Mouse (Mus musculus): ENCODE results near the gene Trim63. TPM values are rescaled to one million over a fixed set of nuclear protein-coding genes. Genes with fewer than 3 reads are reported as not detected.
A peak's percentile ranks its signal among the peaks of the same experiment; 100 is the strongest.
"Not testable (repeated sequence)": the region's sequence is repeated elsewhere in the genome, so short reads cannot be mapped to it uniquely, and the experiment has no call there.

The Trim63 gene
- polyA plus RNA-seq (2015; fragmentation: Nextera tagmentation; extraction: Ambion mirVana), result 0.25 and 0.28 TPM in 2 replicates

- no peaks in the 10 kb centered on the region; the same call in 1 of the 2 replicates for H3K9me3 ChIP-seq (replicated peaks; ENCODE audit: control insufficient read depth, low read length)
- 33% methylated on average over 11 of the region's 11 CpGs for WGBS (ENCODE audit: insufficient replicate concordance)
- no peak within 1 kb of the TSS for H3K27ac ChIP-seq (ENCODE audit: low read length)
These were observed at the start of gene Trim63 for GRCm38 (mm10) chr4:134314876-134315275. Gene Trim63, plus strand, starts transcription at chr4:134315120.

GRCm38 (mm10) chr4:134265860-134266585, 48.9 kb upstream of the Trim63 start:
- WGBS (ENCODE audit: insufficient replicate concordance), result 51% methylated on average over 9 of the region's 9 CpGs
- no peak overlapping the region for H3K4me3 ChIP-seq (ENCODE audit: low read depth, low read length)
- no peaks in the 10 kb centered on the region for H3K27me3 ChIP-seq (ENCODE audit: control insufficient read depth, insufficient read depth, low read depth, low read length)
- no peaks in the 10 kb centered on the region for H3K36me3 ChIP-seq (ENCODE audit: control insufficient read depth, insufficient read depth)
- no peak overlapping the region for H3K27ac ChIP-seq (ENCODE audit: low read length)
- no peak overlapping the region for H3K9ac ChIP-seq (ENCODE audit: low read depth, low read length)
- H3K4me2 ChIP-seq (ENCODE audit: low read depth, low read length), result no peak overlapping the region
- no peak for ATAC-seq (ENCODE audit: low read depth)
- H3K4me1 ChIP-seq (ENCODE audit: control insufficient read depth, low read depth, low read length), result no peaks in the 10 kb centered on the region
- H3K9me3 ChIP-seq (replicated peaks; ENCODE audit: control insufficient read depth, low read length), result no peaks in the 10 kb centered on the region; the same call in 1 of the 2 replicates

More at GRCm38 (mm10) chr4:134314876-134315275, at the start of gene Trim63:
- Histone ChIP-seq H3K4me1 (ENCODE audit: control insufficient read depth, low read depth, low read length) (no peaks in the 10 kb centered on the region), H3K4me2 (ENCODE audit: low read depth, low read length) (no peak within 1 kb of the TSS), H3K4me3 (ENCODE audit: low read depth, low read length) (no peak within 1 kb of the TSS), H3K27me3 (ENCODE audit: control insufficient read depth, insufficient read depth, low read depth, low read length) (no peaks in the 10 kb centered on the region), H3K9ac (ENCODE audit: low read depth, low read length) (no peak within 1 kb of the TSS), H3K36me3 (ENCODE audit: control insufficient read depth, insufficient read depth) (no peaks in the 10 kb centered on the region)
- ATAC-seq (ENCODE audit: low read depth), result no peak

GRCm38 (mm10) chr4:134268102-134268655, 46.7 kb upstream of the Trim63 start:
- 66% methylated on average over 19 of the region's 19 CpGs for WGBS (ENCODE audit: insufficient replicate concordance)
- no peak for ATAC-seq (ENCODE audit: low read depth)
- H3K9me3 ChIP-seq (replicated peaks; ENCODE audit: control insufficient read depth, low read length), result no peaks in the 10 kb centered on the region; the same call in 1 of the 2 replicates

GRCm38 (mm10) chr4:134269622-134270021, 45.3 kb upstream of the Trim63 start:
- not testable (repeated sequence) for H3K27me3 ChIP-seq (ENCODE audit: control insufficient read depth, insufficient read depth, low read depth, low read length); H3K9ac ChIP-seq (ENCODE audit: low read depth, low read length); H3K4me3 ChIP-seq (ENCODE audit: low read depth, low read length); ATAC-seq (ENCODE audit: low read depth); H3K27ac ChIP-seq (ENCODE audit: low read length); H3K4me2 ChIP-seq (ENCODE audit: low read depth, low read length); H3K9me3 ChIP-seq (replicated peaks; ENCODE audit: control insufficient read depth, low read length); H3K36me3 ChIP-seq (ENCODE audit: control insufficient read depth, insufficient read depth)
- H3K4me1 ChIP-seq (ENCODE audit: control insufficient read depth, low read depth, low read length), result peaks cover 20% of the 10 kb centered on the region

More at GRCm38 (mm10) chr4:134268102-134268655, 46.7 kb upstream of the Trim63 start:
- H3K9ac ChIP-seq (ENCODE audit: low read depth, low read length), result no peak overlapping the region
- H3K4me1 ChIP-seq (ENCODE audit: control insufficient read depth, low read depth, low read length), result peaks cover 10% of the 10 kb centered on the region
- no peak overlapping the region for H3K4me3 ChIP-seq (ENCODE audit: low read depth, low read length)
- H3K27me3 ChIP-seq (ENCODE audit: control insufficient read depth, insufficient read depth, low read depth, low read length), result no peaks in the 10 kb centered on the region
- H3K27ac ChIP-seq (ENCODE audit: low read length), result no peak overlapping the region
- H3K4me2 ChIP-seq (ENCODE audit: low read depth, low read length), result no peak overlapping the region
- H3K36me3 ChIP-seq (ENCODE audit: control insufficient read depth, insufficient read depth), result no peaks in the 10 kb centered on the region

- peaks cover 20% of the 10 kb centered on the region for H3K4me1 ChIP-seq (ENCODE audit: control insufficient read depth, low read depth, low read length)
- no peak overlapping the region for H3K27ac ChIP-seq (ENCODE audit: low read length)
- ATAC-seq (ENCODE audit: low read depth), result no peak
- WGBS (ENCODE audit: insufficient replicate concordance), result 63% methylated on average over 7 of the region's 7 CpGs
- H3K9me3 ChIP-seq (replicated peaks; ENCODE audit: control insufficient read depth, low read length), result no peaks in the 10 kb centered on the region
- H3K27me3 ChIP-seq (ENCODE audit: control insufficient read depth, insufficient read depth, low read depth, low read length), result no peaks in the 10 kb centered on the region
- peaks cover 8% of the 10 kb centered on the region for H3K36me3 ChIP-seq (ENCODE audit: control insufficient read depth, insufficient read depth)
- no peak overlapping the region for H3K4me3 ChIP-seq (ENCODE audit: low read depth, low read length)
- no peak overlapping the region for H3K9ac ChIP-seq (ENCODE audit: low read depth, low read length)
- H3K4me2 ChIP-seq (ENCODE audit: low read depth, low read length), result no peak overlapping the region
These were observed 42.9 kb upstream of the Trim63 start for GRCm38 (mm10) chr4:134271979-134272378.

- Histone ChIP-seq H3K9me3 (replicated peaks; ENCODE audit: control insufficient read depth, low read length) (no peaks in the 10 kb centered on the region), H3K27me3 (ENCODE audit: control insufficient read depth, insufficient read depth, low read depth, low read length) (no peaks in the 10 kb centered on the region), H3K4me2 (ENCODE audit: low read depth, low read length) (peak overlapping the region; percentile 70), H3K4me3 (ENCODE audit: low read depth, low read length) (peak overlapping the region; percentile 44), H3K9ac (ENCODE audit: low read depth, low read length) (peak overlapping the region; percentile 54), H3K4me1 (ENCODE audit: control insufficient read depth, low read depth, low read length) (peaks cover 20% of the 10 kb centered on the region), H3K27ac (ENCODE audit: low read length) (peak overlapping the region; percentile 90), H3K36me3 (ENCODE audit: control insufficient read depth, insufficient read depth) (peaks cover 14% of the 10 kb centered on the region)
- WGBS (ENCODE audit: insufficient replicate concordance), result 13% methylated on average over 13 of the region's 13 CpGs
- peak; percentile 51 for ATAC-seq (ENCODE audit: low read depth)
These were observed 42.0 kb upstream of the Trim63 start for GRCm38 (mm10) chr4:134272731-134273416.

- Histone ChIP-seq H3K9ac (ENCODE audit: low read depth, low read length) (peak overlapping the region; percentile 54), H3K4me1 (ENCODE audit: control insufficient read depth, low read depth, low read length) (peaks cover 20% of the 10 kb centered on the region), H3K4me2 (ENCODE audit: low read depth, low read length) (peak overlapping the region; percentile 70), H3K9me3 (replicated peaks; ENCODE audit: control insufficient read depth, low read length) (no peaks in the 10 kb centered on the region), H3K27ac (ENCODE audit: low read length) (peak overlapping the region; percentile 90), H3K36me3 (ENCODE audit: control insufficient read depth, insufficient read depth) (peaks cover 20% of the 10 kb centered on the region), H3K4me3 (ENCODE audit: low read depth, low read length) (peak overlapping the region; percentile 44), H3K27me3 (ENCODE audit: control insufficient read depth, insufficient read depth, low read depth, low read length) (no peaks in the 10 kb centered on the region)
- WGBS (ENCODE audit: insufficient replicate concordance), result 1% methylated on average over 14 of the region's 14 CpGs
- peak; percentile 93 for ATAC-seq (ENCODE audit: low read depth)
These were observed 41.2 kb upstream of the Trim63 start for GRCm38 (mm10) chr4:134273417-134274345.

GRCm38 (mm10) chr4:134284942-134285341, 30.0 kb upstream of the Trim63 start:
- 26% methylated on average over 2 of the region's 2 CpGs for WGBS (ENCODE audit: insufficient replicate concordance)
- no peak overlapping the region; the same call in 1 of the 2 replicates for H3K4me3 ChIP-seq (ENCODE audit: low read depth, low read length)
- H3K9ac ChIP-seq (ENCODE audit: low read depth, low read length), result peak overlapping the region; percentile 98
- no peak for ATAC-seq (ENCODE audit: low read depth)
- H3K36me3 ChIP-seq (ENCODE audit: control insufficient read depth, insufficient read depth), result peaks cover 26% of the 10 kb centered on the region
- H3K4me2 ChIP-seq (ENCODE audit: low read depth, low read length), result peak overlapping the region; percentile 62
- no peaks in the 10 kb centered on the region for H3K9me3 ChIP-seq (replicated peaks; ENCODE audit: control insufficient read depth, low read length)
- H3K4me1 ChIP-seq (ENCODE audit: control insufficient read depth, low read depth, low read length), result peaks cover 27% of the 10 kb centered on the region
- no peaks in the 10 kb centered on the region for H3K27me3 ChIP-seq (ENCODE audit: control insufficient read depth, insufficient read depth, low read depth, low read length)
- H3K27ac ChIP-seq (ENCODE audit: low read length), result peak overlapping the region; percentile 65

All from liver, embryonic 16.5 days (tissue).